In genomic region chr11:96908594-96908993, GRCm38 (mm10) we compare ENCODE assay signal across 26 mouse cellular contexts. TPM values are rescaled to one million over a fixed set of nuclear protein-coding genes. Genes with fewer than 3 reads are reported as not detected.
DNase-seq lines count a peak whose midpoint lies in the region; ATAC-seq and TF ChIP-seq lines count a peak whose summit lies in the region.
"Had no signal": no experiment of that assay in that cellular context is flagged by ENCODE, and none has a peak within 500 bp of the region (broad histone marks: within the 10 kb centered on the region; RNA-seq: fewer than 3 reads in every experiment).

No protein-coding gene starts in this region.

- peaks cover 54% of the 10 kb centered on the region for H3K36me3 ChIP-seq in forebrain, embryonic 13.5 days (ENCODE audit: poor library complexity, severe bottlenecking)
- peaks cover 53% of the 10 kb centered on the region for H3K36me3 ChIP-seq in forebrain, embryonic 12.5 days (replicated peaks)
- peaks cover 42% of the 10 kb centered on the region for H3K36me3 ChIP-seq in midbrain, embryonic 13.5 days
- H3K36me3 ChIP-seq in midbrain, embryonic 16.5 days (ENCODE audit: control insufficient read depth, insufficient read depth, low read length): peaks cover 3% of the 10 kb centered on the region; the same call in 1 of the 2 replicates
- peaks cover 37% of the 10 kb centered on the region for H3K36me3 ChIP-seq in hindbrain, embryonic 13.5 days
- peaks cover 46% of the 10 kb centered on the region for H3K36me3 ChIP-seq in neural tube, embryonic 13.5 days

- 94% methylated on average over 12 of the region's 12 CpGs for WGBS in forebrain, embryonic 13.5 days
- 91% methylated on average over 12 of the region's 12 CpGs for WGBS in forebrain, embryonic 12.5 days
- 96% methylated on average over 12 of the region's 12 CpGs for WGBS in midbrain, embryonic 13.5 days
- 90% methylated on average over 12 of the region's 12 CpGs for WGBS in midbrain, embryonic 16.5 days
- WGBS in hindbrain, embryonic 13.5 days: 82% methylated on average over 12 of the region's 12 CpGs
- WGBS in neural tube, embryonic 13.5 days: 91% methylated on average over 12 of the region's 12 CpGs

- intact Hi-C loops in left cerebral cortex, adult 2 months (cut with DNase I): no loop called here

- TF ChIP-seq CTCF in left cerebral cortex, adult 2 months (IDR thresholded peaks at IDR 0.05): no peak

- no peak overlapping the region for H3K4me2 ChIP-seq in forebrain, embryonic 13.5 days
- no peak overlapping the region for H3K4me2 ChIP-seq in forebrain, embryonic 12.5 days
- H3K4me2 ChIP-seq in midbrain, embryonic 13.5 days (replicated peaks): no peak overlapping the region
- H3K4me2 ChIP-seq in midbrain, embryonic 16.5 days (ENCODE audit: low read length): no peak overlapping the region
- H3K4me2 ChIP-seq in hindbrain, embryonic 13.5 days: no peak overlapping the region
- no peak overlapping the region for H3K4me2 ChIP-seq in neural tube, embryonic 13.5 days
- H3K4me2 ChIP-seq: embryonic facial prominence, embryonic 12.5 days; forebrain, embryonic 15.5 days; heart, embryonic 12.5 days; kidney, embryonic 15.5 days; limb, embryonic 13.5 days; liver, embryonic 12.5 days had no signal

- H3K4me3 ChIP-seq in forebrain, embryonic 13.5 days: no peak overlapping the region
- no peak overlapping the region for H3K4me3 ChIP-seq in forebrain, embryonic 12.5 days (replicated peaks)
- H3K4me3 ChIP-seq in midbrain, embryonic 13.5 days (replicated peaks): no peak overlapping the region
- no peak overlapping the region for H3K4me3 ChIP-seq in midbrain, embryonic 16.5 days (ENCODE audit: low read depth, low read length)
- H3K4me3 ChIP-seq in hindbrain, embryonic 13.5 days: no peak overlapping the region
- no peak overlapping the region for H3K4me3 ChIP-seq in neural tube, embryonic 13.5 days
- H3K4me3 ChIP-seq in left cerebral cortex, adult 2 months: no peak overlapping the region
- H3K4me3 ChIP-seq: embryonic facial prominence, embryonic 12.5 days; forebrain, embryonic 15.5 days; heart, embryonic 12.5 days; kidney, embryonic 15.5 days; limb, embryonic 13.5 days; liver, embryonic 12.5 days had no signal

- 0 out of 2 replicates have a peak overlapping the region, but pooled peaks have one; percentile 37 for H3K9ac ChIP-seq in forebrain, embryonic 13.5 days
- no peak overlapping the region for H3K9ac ChIP-seq in forebrain, embryonic 12.5 days
- no peak overlapping the region for H3K9ac ChIP-seq in midbrain, embryonic 13.5 days (replicated peaks)
- H3K9ac ChIP-seq in midbrain, embryonic 16.5 days (ENCODE audit: low read depth, low read length): no peak overlapping the region
- peak overlapping the region; percentile 58; the same call in 1 of the 2 replicates for H3K9ac ChIP-seq in hindbrain, embryonic 13.5 days
- H3K9ac ChIP-seq in neural tube, embryonic 13.5 days: peak overlapping the region; percentile 22; the same call in 1 of the 2 replicates
- H3K9ac ChIP-seq: embryonic facial prominence, embryonic 12.5 days; forebrain, embryonic 15.5 days; heart, embryonic 12.5 days; kidney, embryonic 15.5 days; limb, embryonic 13.5 days; liver, embryonic 12.5 days had no signal

- peaks cover 53% of the 10 kb centered on the region for H3K4me1 ChIP-seq in forebrain, embryonic 13.5 days
- peaks cover 57% of the 10 kb centered on the region for H3K4me1 ChIP-seq in forebrain, embryonic 12.5 days
- H3K4me1 ChIP-seq in midbrain, embryonic 13.5 days (replicated peaks): peaks cover 53% of the 10 kb centered on the region
- no peaks in the 10 kb centered on the region; the same call in 1 of the 2 replicates for H3K4me1 ChIP-seq in midbrain, embryonic 16.5 days (ENCODE audit: control insufficient read depth, insufficient read depth, low read length)
- peaks cover 58% of the 10 kb centered on the region for H3K4me1 ChIP-seq in hindbrain, embryonic 13.5 days (replicated peaks)
- H3K4me1 ChIP-seq in neural tube, embryonic 13.5 days (replicated peaks): peaks cover 53% of the 10 kb centered on the region

- no peaks in the 10 kb centered on the region for H3K27me3 ChIP-seq in forebrain, embryonic 13.5 days
- no peaks in the 10 kb centered on the region for H3K27me3 ChIP-seq in forebrain, embryonic 12.5 days
- H3K27me3 ChIP-seq in midbrain, embryonic 13.5 days: no peaks in the 10 kb centered on the region
- H3K27me3 ChIP-seq in midbrain, embryonic 16.5 days (ENCODE audit: control insufficient read depth, insufficient read depth, low read depth, low read length): no peaks in the 10 kb centered on the region
- H3K27me3 ChIP-seq in hindbrain, embryonic 13.5 days: 0 out of 2 replicates have a peak, but pooled peaks cover 2% of the 10 kb centered on the region
- no peaks in the 10 kb centered on the region for H3K27me3 ChIP-seq in neural tube, embryonic 13.5 days
- H3K27me3 ChIP-seq: embryonic facial prominence, embryonic 12.5 days; forebrain, embryonic 15.5 days had no signal

- no peak for DNase-seq in left cerebral cortex, adult 2 months (ENCODE audit: extremely low spot score in 1 of 2, low spot score in 2 of 2)
- DNase-seq: adrenal gland, adult 2 months; cerebellum, adult 18-20 months; gastrocnemius, postnatal 10 days; heart, adult 11 months; heart, postnatal 10 days; kidney, adult 11 months; kidney, postnatal 36 days; layer of hippocampus, postnatal 36 days; lung, adult 18-20 months; lung, postnatal 10 days; thymus, postnatal 36 days had no signal

- no peak for ATAC-seq in forebrain, embryonic 13.5 days
- ATAC-seq in forebrain, embryonic 12.5 days (ENCODE audit: low FRiP score): no peak
- ATAC-seq in midbrain, embryonic 13.5 days: no peak
- no peak for ATAC-seq in midbrain, embryonic 16.5 days
- ATAC-seq in hindbrain, embryonic 13.5 days (ENCODE audit: low FRiP score): no peak
- ATAC-seq in neural tube, embryonic 13.5 days (ENCODE audit: low read depth): no peak
- ATAC-seq: forebrain, embryonic 15.5 days; liver, embryonic 12.5 days had no signal

- no peak overlapping the region for H3K27ac ChIP-seq in forebrain, embryonic 13.5 days
- H3K27ac ChIP-seq in forebrain, embryonic 12.5 days: no peak overlapping the region
- H3K27ac ChIP-seq in midbrain, embryonic 13.5 days: peak overlapping the region; percentile 79; the same call in 1 of the 2 replicates
- no peak overlapping the region for H3K27ac ChIP-seq in midbrain, embryonic 16.5 days (ENCODE audit: low read length)
- peak overlapping the region; percentile 83 for H3K27ac ChIP-seq in hindbrain, embryonic 13.5 days
- 0 out of 2 replicates have a peak overlapping the region, but pooled peaks have one; percentile 75 for H3K27ac ChIP-seq in neural tube, embryonic 13.5 days (replicated peaks)
- no peak overlapping the region for H3K27ac ChIP-seq in left cerebral cortex, adult 2 months
- H3K27ac ChIP-seq: embryonic facial prominence, embryonic 12.5 days; forebrain, embryonic 15.5 days; kidney, embryonic 15.5 days; limb, embryonic 13.5 days; liver, embryonic 12.5 days had no signal

- no peaks in the 10 kb centered on the region for H3K9me3 ChIP-seq in forebrain, embryonic 13.5 days (replicated peaks)
- no peaks in the 10 kb centered on the region for H3K9me3 ChIP-seq in forebrain, embryonic 12.5 days
- no peaks in the 10 kb centered on the region for H3K9me3 ChIP-seq in midbrain, embryonic 13.5 days
- H3K9me3 ChIP-seq in midbrain, embryonic 16.5 days (replicated peaks; ENCODE audit: control insufficient read depth, low read length, poor library complexity, severe bottlenecking): no peaks in the 10 kb centered on the region
- no peaks in the 10 kb centered on the region for H3K9me3 ChIP-seq in hindbrain, embryonic 13.5 days
- no peaks in the 10 kb centered on the region for H3K9me3 ChIP-seq in neural tube, embryonic 13.5 days
- H3K9me3 ChIP-seq: embryonic facial prominence, embryonic 12.5 days; forebrain, embryonic 15.5 days; heart, embryonic 12.5 days; kidney, embryonic 15.5 days; limb, embryonic 13.5 days; liver, embryonic 12.5 days had no signal

RNA-seq across cellular contexts. Expression of gene Cdk5rap3, which starts 7.7 kb away (rescaled TPM):
- 102 and 104 TPM in 2 replicates for polyA plus RNA-seq in forebrain, embryonic 13.5 days (2015; fragmentation: Nextera tagmentation; extraction: Ambion mirVana)
- 102 and 106 TPM in 2 replicates for polyA plus RNA-seq in forebrain, embryonic 12.5 days (2016; fragmentation: Nextera tagmentation; extraction: Ambion mirVana)
- 103 and 104 TPM in 2 replicates for polyA plus RNA-seq in midbrain, embryonic 13.5 days (2015; fragmentation: Nextera tagmentation; extraction: Ambion mirVana)
- polyA plus RNA-seq in midbrain, embryonic 16.5 days (2015; fragmentation: Nextera tagmentation; extraction: Ambion mirVana): 80.6 and 85.7 TPM in 2 replicates
- polyA plus RNA-seq in hindbrain, embryonic 13.5 days (2015; fragmentation: Nextera tagmentation; extraction: Ambion mirVana): 92.9 and 100 TPM in 2 replicates
- 79.2 and 92.0 TPM in 2 replicates for polyA plus RNA-seq in neural tube, embryonic 13.5 days (2015; fragmentation: Nextera tagmentation; extraction: Ambion mirVana)
- total RNA-seq in left cerebral cortex, adult 2 months (2021): 10 to 100 TPM; 28.6 to 30.0 TPM

RNA-seq across cellular contexts. Expression of gene Prr15l, which starts 19.3 kb away (rescaled TPM):
- 0.08 and 0.25 TPM in 2 replicates for polyA plus RNA-seq in forebrain, embryonic 13.5 days (2015; fragmentation: Nextera tagmentation; extraction: Ambion mirVana)
- polyA plus RNA-seq in forebrain, embryonic 12.5 days (2016; fragmentation: Nextera tagmentation; extraction: Ambion mirVana): 0.58 and 0.60 TPM in 2 replicates
- polyA plus RNA-seq in midbrain, embryonic 13.5 days (2015; fragmentation: Nextera tagmentation; extraction: Ambion mirVana): 0.10 TPM in 1 of 2 replicates, not detected in the other
- polyA plus RNA-seq in midbrain, embryonic 16.5 days (2015; fragmentation: Nextera tagmentation; extraction: Ambion mirVana): 0.24 and 0.51 TPM in 2 replicates
- 0.29 and 0.43 TPM in 2 replicates for polyA plus RNA-seq in hindbrain, embryonic 13.5 days (2015; fragmentation: Nextera tagmentation; extraction: Ambion mirVana)
- polyA plus RNA-seq in neural tube, embryonic 13.5 days (2015; fragmentation: Nextera tagmentation; extraction: Ambion mirVana): 0.21 TPM in 1 of 2 replicates, not detected in the other
- not detected for total RNA-seq in left cerebral cortex, adult 2 months (2021)
- total RNA-seq: gastrocnemius, postnatal 10 days; layer of hippocampus, adult 8-10 months; layer of hippocampus, postnatal 36 days; left cerebral cortex, postnatal 25 days had no signal
- polyA plus RNA-seq: adrenal gland, adult 2 months; forebrain, embryonic 15.5 days had no signal

RNA-seq across cellular contexts. Expression of gene Pnpo, which starts 35.2 kb away (rescaled TPM):
- polyA plus RNA-seq in forebrain, embryonic 13.5 days (2015; fragmentation: Nextera tagmentation; extraction: Ambion mirVana): 13.9 and 20.0 TPM in 2 replicates
- 17.2 and 17.4 TPM in 2 replicates for polyA plus RNA-seq in forebrain, embryonic 12.5 days (2016; fragmentation: Nextera tagmentation; extraction: Ambion mirVana)
- 18.2 and 18.3 TPM in 2 replicates for polyA plus RNA-seq in midbrain, embryonic 13.5 days (2015; fragmentation: Nextera tagmentation; extraction: Ambion mirVana)
- polyA plus RNA-seq in midbrain, embryonic 16.5 days (2015; fragmentation: Nextera tagmentation; extraction: Ambion mirVana): 32.2 and 32.5 TPM in 2 replicates
- 20.5 and 22.6 TPM in 2 replicates for polyA plus RNA-seq in hindbrain, embryonic 13.5 days (2015; fragmentation: Nextera tagmentation; extraction: Ambion mirVana)
- polyA plus RNA-seq in neural tube, embryonic 13.5 days (2015; fragmentation: Nextera tagmentation; extraction: Ambion mirVana): 18.5 and 22.3 TPM in 2 replicates
- 10 to 100 TPM; 40.0 to 40.2 TPM for total RNA-seq in left cerebral cortex, adult 2 months (2021)

RNA-seq across cellular contexts. Expression of gene Copz2, which starts 58.9 kb away (rescaled TPM):
- 12.3 and 13.8 TPM in 2 replicates for polyA plus RNA-seq in forebrain, embryonic 13.5 days (2015; fragmentation: Nextera tagmentation; extraction: Ambion mirVana)
- polyA plus RNA-seq in forebrain, embryonic 12.5 days (2016; fragmentation: Nextera tagmentation; extraction: Ambion mirVana): 22.9 and 27.8 TPM in 2 replicates
- 14.8 and 19.7 TPM in 2 replicates for polyA plus RNA-seq in midbrain, embryonic 13.5 days (2015; fragmentation: Nextera tagmentation; extraction: Ambion mirVana)
- 14.8 and 16.3 TPM in 2 replicates for polyA plus RNA-seq in midbrain, embryonic 16.5 days (2015; fragmentation: Nextera tagmentation; extraction: Ambion mirVana)
- 27.3 and 31.7 TPM in 2 replicates for polyA plus RNA-seq in hindbrain, embryonic 13.5 days (2015; fragmentation: Nextera tagmentation; extraction: Ambion mirVana)
- 36.6 and 43.2 TPM in 2 replicates for polyA plus RNA-seq in neural tube, embryonic 13.5 days (2015; fragmentation: Nextera tagmentation; extraction: Ambion mirVana)
- 1 to 10 TPM; 4.8 to 5.0 TPM for total RNA-seq in left cerebral cortex, adult 2 months (2021)

Comparison
In these comparisons a context has a peak if more than half of its experiments do, and no peak if none do; other contexts are left out.
1. H3K27ac ChIP-seq: peak in midbrain, embryonic 13.5 days (single experiment), hindbrain, embryonic 13.5 days (single experiment) and neural tube, embryonic 13.5 days (single experiment); none in forebrain, embryonic 13.5 days (single experiment), forebrain, embryonic 12.5 days (single experiment), midbrain, embryonic 16.5 days (single experiment) and left cerebral cortex, adult 2 months (single experiment).
2. H3K9ac ChIP-seq: peak in forebrain, embryonic 13.5 days (single experiment), hindbrain, embryonic 13.5 days (single experiment) and neural tube, embryonic 13.5 days (single experiment); none in forebrain, embryonic 12.5 days (single experiment), midbrain, embryonic 13.5 days (single experiment) and midbrain, embryonic 16.5 days (single experiment).